Mouse (Mus musculus): ENCODE measurements around the gene Rdh16f2.

DNA sequence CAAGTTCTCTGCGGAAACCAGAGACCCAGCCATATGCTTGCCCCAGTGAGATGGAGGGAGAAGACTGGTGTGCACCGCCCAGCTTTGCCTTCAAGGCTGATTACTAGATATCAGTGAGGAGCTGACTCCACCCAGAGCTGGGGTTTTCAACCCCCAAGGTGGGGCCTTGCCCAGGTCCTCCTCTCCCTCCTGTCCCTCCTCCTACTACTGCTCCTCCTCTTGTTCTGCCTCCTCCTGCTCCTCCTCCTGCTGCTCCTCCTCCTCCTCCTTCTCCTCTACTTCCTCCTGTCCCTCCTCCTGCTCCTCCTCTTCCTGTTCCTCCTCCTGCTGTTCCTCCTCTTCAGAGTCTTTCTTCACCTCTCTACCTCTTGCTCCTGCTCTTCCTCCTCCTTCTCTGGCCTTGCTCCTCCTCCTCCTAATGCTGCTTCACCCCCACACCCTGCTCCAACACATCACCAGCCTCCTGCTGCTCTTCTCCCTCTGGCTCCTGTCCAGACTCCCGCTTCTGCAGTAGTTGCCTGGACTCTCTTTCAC, 12.9 kb downstream of the Rdh16f2 start:
- TF ChIP-seq POLR2A (IDR thresholded peaks at IDR 0.05; ENCODE audit: borderline replicate concordance, insufficient read depth, low read length), result no peak
- no peak for TF ChIP-seq CTCF (IDR thresholded peaks at IDR 0.05; ENCODE audit: borderline replicate concordance, insufficient read depth, low read depth, low read length)

Measured in cerebellum, adult 2 months (tissue).